ENCODE assay signal across 14 mouse cellular contexts in the genomic region with DNA sequence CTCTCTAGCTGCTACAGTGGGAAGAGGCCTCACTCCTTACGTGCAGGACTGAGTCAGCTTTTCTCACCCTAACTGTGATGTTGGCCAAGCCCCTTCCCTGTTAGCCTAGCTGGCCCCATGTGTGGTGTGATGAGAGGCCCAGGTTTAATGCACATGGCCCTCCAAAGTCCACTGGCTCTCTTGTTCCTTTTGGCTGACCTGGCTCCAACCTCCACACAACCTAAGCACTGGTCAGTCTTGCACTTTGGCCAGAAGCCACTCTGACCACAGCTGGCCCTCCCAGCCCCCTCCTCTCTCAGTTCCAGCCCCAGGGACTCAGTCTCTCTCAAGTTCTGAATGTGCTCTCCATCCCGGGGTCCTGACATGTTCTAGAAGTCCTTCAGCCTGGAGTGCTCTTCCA. TPM values are rescaled to one million over a fixed set of nuclear protein-coding genes. Genes with fewer than 3 reads are reported as not detected.
DNase-seq lines count a peak whose midpoint lies in the region; ATAC-seq lines count a peak whose summit lies in the region.
"Had no signal": no experiment of that assay in that cellular context is flagged by ENCODE, and none has a peak within 500 bp of the region (broad histone marks: within the 10 kb centered on the region; RNA-seq: fewer than 3 reads in every experiment).

No protein-coding gene starts in this region.

- WGBS in hindbrain, embryonic 11.5 days: 84% methylated on average over 2 of the region's 2 CpGs
- 86% methylated on average over 2 of the region's 2 CpGs for WGBS in hindbrain, embryonic 16.5 days
- 73% methylated on average over 2 of the region's 2 CpGs for WGBS in neural tube, embryonic 11.5 days
- 79% methylated on average over 2 of the region's 2 CpGs for WGBS in neural tube, embryonic 15.5 days

- 0 out of 2 replicates have a peak, but pooled peaks cover 6% of the 10 kb centered on the region for H3K4me1 ChIP-seq in hindbrain, embryonic 11.5 days (replicated peaks; ENCODE audit: control insufficient read depth, insufficient read depth, low read length)
- peaks cover 2% of the 10 kb centered on the region; the same call in 1 of the 2 replicates for H3K4me1 ChIP-seq in hindbrain, embryonic 16.5 days (ENCODE audit: control insufficient read depth, insufficient read depth, low read depth, low read length)
- H3K4me1 ChIP-seq in neural tube, embryonic 11.5 days (ENCODE audit: control insufficient read depth, insufficient read depth, low read length): peaks cover 11% of the 10 kb centered on the region; the same call in 1 of the 2 replicates
- no peaks in the 10 kb centered on the region; the same call in 1 of the 2 replicates for H3K4me1 ChIP-seq in neural tube, embryonic 15.5 days

- no peak overlapping the region for H3K4me3 ChIP-seq in hindbrain, embryonic 11.5 days (ENCODE audit: low read depth, low read length)
- H3K4me3 ChIP-seq in hindbrain, embryonic 16.5 days (ENCODE audit: low read length): no peak overlapping the region
- no peak overlapping the region for H3K4me3 ChIP-seq in neural tube, embryonic 11.5 days (ENCODE audit: low read depth, low read length)
- H3K4me3 ChIP-seq in neural tube, embryonic 15.5 days (replicated peaks): no peak overlapping the region
- H3K4me3 ChIP-seq: heart, adult 2 months; layer of hippocampus, adult 2 months had no signal

- no peaks in the 10 kb centered on the region for H3K27me3 ChIP-seq in hindbrain, embryonic 11.5 days (ENCODE audit: control insufficient read depth, insufficient read depth, low read length)
- no peaks in the 10 kb centered on the region; the same call in 1 of the 2 replicates for H3K27me3 ChIP-seq in hindbrain, embryonic 16.5 days (replicated peaks; ENCODE audit: control insufficient read depth, insufficient read depth, low read length)
- no peaks in the 10 kb centered on the region for H3K27me3 ChIP-seq in neural tube, embryonic 11.5 days (ENCODE audit: control insufficient read depth, insufficient read depth, low read length)
- no peaks in the 10 kb centered on the region; the same call in 1 of the 2 replicates for H3K27me3 ChIP-seq in neural tube, embryonic 15.5 days (replicated peaks)

- no peak overlapping the region for H3K4me2 ChIP-seq in hindbrain, embryonic 11.5 days (replicated peaks; ENCODE audit: low read depth, low read length)
- H3K4me2 ChIP-seq in hindbrain, embryonic 16.5 days (ENCODE audit: low read length): no peak overlapping the region
- H3K4me2 ChIP-seq in neural tube, embryonic 11.5 days (ENCODE audit: low read depth): no peak overlapping the region
- H3K4me2 ChIP-seq in neural tube, embryonic 15.5 days: no peak overlapping the region

- no peaks in the 10 kb centered on the region for H3K36me3 ChIP-seq in hindbrain, embryonic 11.5 days (ENCODE audit: control insufficient read depth, insufficient read depth, low read length)
- no peaks in the 10 kb centered on the region for H3K36me3 ChIP-seq in hindbrain, embryonic 16.5 days (ENCODE audit: control insufficient read depth, insufficient read depth, low read length)
- H3K36me3 ChIP-seq in neural tube, embryonic 11.5 days (ENCODE audit: control insufficient read depth, insufficient read depth, low read length): no peaks in the 10 kb centered on the region
- no peaks in the 10 kb centered on the region for H3K36me3 ChIP-seq in neural tube, embryonic 15.5 days

- ATAC-seq in hindbrain, embryonic 11.5 days (ENCODE audit: low FRiP score): no peak
- ATAC-seq in hindbrain, embryonic 16.5 days: no peak
- ATAC-seq in neural tube, embryonic 11.5 days (ENCODE audit: insufficient read depth, low FRiP score, low TSS enrichment): no peak
- ATAC-seq in neural tube, embryonic 15.5 days (ENCODE audit: low FRiP score): no peak
- ATAC-seq: activated CD4-positive, CD25-positive, alpha-beta regulatory T cell, adult 4 months; lung, postnatal 0 days had no signal

- H3K27ac ChIP-seq in hindbrain, embryonic 11.5 days (ENCODE audit: low read depth, low read length): peak overlapping the region; percentile 93
- H3K27ac ChIP-seq in hindbrain, embryonic 16.5 days (ENCODE audit: low read depth, low read length): no peak overlapping the region
- peak overlapping the region; percentile 71; the same call in 1 of the 2 replicates for H3K27ac ChIP-seq in neural tube, embryonic 11.5 days (ENCODE audit: low read depth, low read length)
- H3K27ac ChIP-seq in neural tube, embryonic 15.5 days (replicated peaks): no peak overlapping the region
- H3K27ac ChIP-seq: heart, adult 2 months; layer of hippocampus, adult 2 months had no signal

- H3K9me3 ChIP-seq in hindbrain, embryonic 11.5 days (ENCODE audit: control insufficient read depth, low read length): no peaks in the 10 kb centered on the region
- H3K9me3 ChIP-seq in hindbrain, embryonic 16.5 days (ENCODE audit: control insufficient read depth, low read length): no peaks in the 10 kb centered on the region
- H3K9me3 ChIP-seq in neural tube, embryonic 11.5 days (ENCODE audit: control insufficient read depth, low read length): no peaks in the 10 kb centered on the region
- no peaks in the 10 kb centered on the region for H3K9me3 ChIP-seq in neural tube, embryonic 15.5 days (replicated peaks)

- no peak overlapping the region for H3K9ac ChIP-seq in hindbrain, embryonic 11.5 days (ENCODE audit: low read depth, low read length)
- H3K9ac ChIP-seq in hindbrain, embryonic 16.5 days (ENCODE audit: low read depth, low read length): no peak overlapping the region
- no peak overlapping the region for H3K9ac ChIP-seq in neural tube, embryonic 11.5 days (ENCODE audit: low read length)
- H3K9ac ChIP-seq in neural tube, embryonic 15.5 days (replicated peaks): no peak overlapping the region

- no peak for DNase-seq in hindbrain, embryonic 11.5 days (ENCODE audit: low spot score)
- no peak for DNase-seq in neural tube, embryonic 11.5 days (ENCODE audit: low spot score)
- no peak for DNase-seq in neural tube, embryonic 10.5 days (ENCODE audit: extremely low spot score, low spot score)
- peak; percentile 51 for DNase-seq in kidney, postnatal 14 days
- no peak for DNase-seq in cerebellum, postnatal 36 days
- DNase-seq: cerebellum, adult 11 months; heart, adult 2 months; right cerebral cortex, adult 18-20 months had no signal

RNA-seq across cellular contexts. Expression of a gene that starts 18.1 kb away (rescaled TPM):
- 17.5 and 22.4 TPM in 2 replicates for polyA plus RNA-seq in hindbrain, embryonic 11.5 days (2014; fragmentation: Nextera tagmentation; extraction: Ambion mirVana)
- 20.4 and 25.2 TPM in 2 replicates for polyA plus RNA-seq in hindbrain, embryonic 16.5 days (2015; fragmentation: Nextera tagmentation; extraction: Ambion mirVana)
- polyA plus RNA-seq in neural tube, embryonic 11.5 days (2014; fragmentation: Nextera tagmentation; extraction: Ambion mirVana): 20.3 and 20.4 TPM in 2 replicates
- polyA plus RNA-seq in neural tube, embryonic 15.5 days (2015; fragmentation: Nextera tagmentation; extraction: Ambion mirVana): 18.1 and 18.9 TPM in 2 replicates

RNA-seq across cellular contexts. Expression of a gene that starts 35.4 kb away (rescaled TPM):
- polyA plus RNA-seq in hindbrain, embryonic 11.5 days (2014; fragmentation: Nextera tagmentation; extraction: Ambion mirVana): 0.13 TPM in 1 of 2 replicates, not detected in the other
- polyA plus RNA-seq in hindbrain, embryonic 16.5 days (2015; fragmentation: Nextera tagmentation; extraction: Ambion mirVana): 0.17 TPM in 1 of 2 replicates, not detected in the other
- not detected in 2 replicates for polyA plus RNA-seq in neural tube, embryonic 11.5 days (2014; fragmentation: Nextera tagmentation; extraction: Ambion mirVana)
- polyA plus RNA-seq in neural tube, embryonic 15.5 days (2015; fragmentation: Nextera tagmentation; extraction: Ambion mirVana): not detected in 2 replicates
- polyA plus RNA-seq: activated CD4-positive, CD25-positive, alpha-beta regulatory T cell, adult 4 months; neural tube, embryonic 14.5 days had no signal

Comparison
In these comparisons a context has a peak if more than half of its experiments do, and no peak if none do; other contexts are left out.
1. H3K27ac ChIP-seq: peak in hindbrain, embryonic 11.5 days (single experiment) and neural tube, embryonic 11.5 days (single experiment); none in hindbrain, embryonic 16.5 days (single experiment) and neural tube, embryonic 15.5 days (single experiment).